Mouse (Mus musculus) kidney, embryonic 16.5 days (tissue): ENCODE measurements around the gene Gm20877. TPM values are rescaled to one million over a fixed set of nuclear protein-coding genes. Genes with fewer than 3 reads are reported as not detected.
"Not testable (repeated sequence)": the region's sequence is repeated elsewhere in the genome, so short reads cannot be mapped to it uniquely, and the experiment has no call there.

Source experiments
- ATAC-seq: fragments of 200-750 bp; cut with Nextera tagmentation; 2 replicates; pipeline ENCODE4 v1.8.0; 2017; ENCODE audit warnings: moderate TSS enrichment; ENCODE audit not compliant: low FRiP score, low TSS enrichment
- H3K27ac ChIP-seq: fragments of 300-500 bp; sonication (generic); 2 replicates; pipeline ENCODE4 v1.5.1; 2014; ENCODE audit warnings: low read length
- H3K27me3 ChIP-seq: fragments of 300-500 bp; sonication (generic); 2 replicates; pipeline ENCODE4 v1.6.1; 2014; ENCODE audit warnings: low read length, control low read depth, mixed read lengths; ENCODE audit not compliant: insufficient read depth
- H3K36me3 ChIP-seq: fragments of 300-500 bp; sonication (generic); 2 replicates; pipeline ENCODE4 v1.6.1; 2014; ENCODE audit warnings: low read length, control low read depth, mixed read lengths; ENCODE audit not compliant: insufficient read depth
- H3K4me1 ChIP-seq: fragments of 300-500 bp; sonication (generic); 2 replicates; pipeline ENCODE4 v1.6.1; 2014; ENCODE audit warnings: low read length, control low read depth, mixed read lengths; ENCODE audit not compliant: insufficient read depth
- H3K4me2 ChIP-seq: fragments of 300-500 bp; sonication (generic); replicated peaks from 2 replicates; pipeline ENCODE4 v1.6.1; 2014; ENCODE audit warnings: low read depth, low read length
- H3K4me3 ChIP-seq: fragments of 300-500 bp; sonication (generic); 2 replicates; pipeline ENCODE4 v1.5.1; 2014; ENCODE audit warnings: mild to moderate bottlenecking, low read length
- H3K9ac ChIP-seq: fragments of 300-500 bp; sonication (generic); replicated peaks from 2 replicates; pipeline ENCODE4 v1.6.1; 2014; ENCODE audit warnings: low read length
- H3K9me3 ChIP-seq: fragments of 300-500 bp; sonication (generic); 2 replicates; pipeline ENCODE4 v1.6.1; 2016; ENCODE audit warnings: low read length, control low read depth
- WGBS: fragments of 180-500 bp; shearing (Covaris S2); extraction: QIAGEN DNeasy Blood & Tissue Kit; methylation state at CpG from one replicate; pipeline ENCODE4 v1.1.7; 2014; 5-methylcytosine and 5-hydroxymethylcytosine counted together
- polyA plus RNA-seq: library from polyadenylated mRNA; unstranded; fragments of >200 nt; fragmentation: Nextera tagmentation; extraction: Ambion mirVana; gene quantifications from 2 replicates; pipeline ENCODE4 v1.2.1, GENCODE M21; 2015

The Gm20877 gene
- not detected in 2 replicates for polyA plus RNA-seq

GRCm38 (mm10) chrY:17093573-17093972, at the start of gene Gm20877:
TSS of gene Gm20877 (plus strand) at chrY:17093873.
- H3K9ac ChIP-seq, H3K27me3 ChIP-seq, H3K36me3 ChIP-seq, H3K4me1 ChIP-seq, ATAC-seq, H3K27ac ChIP-seq, H3K4me3 ChIP-seq, H3K4me2 ChIP-seq, H3K9me3 ChIP-seq: not testable (repeated sequence)
- WGBS, result no CpG with 5 or more reads among the region's 3 CpGs
